Mouse (Mus musculus): ENCODE results near the gene Pon3. TPM values are rescaled to one million over a fixed set of nuclear protein-coding genes. Genes with fewer than 3 reads are reported as not detected.

Gene Pon3
- 104 TPM for polyA plus RNA-seq (2014; fragmentation: Illumina TruSeq; extraction: RNeasy Lipid Tissue Mini Kit (QIAGEN cat#74804); ENCODE audit: low replicate concordance)

GRCm38 (mm10) chr6:5255722-5256451 is at the start of gene Pon3:
TSS of gene Pon3 (minus strand) at chr6:5256286.

GRCm38 (mm10) chr6:5298092-5298554 is 42.0 kb upstream of the Pon3 start, which contains the start of gene Pon2:
TSS of gene Pon2 (minus strand) at chr6:5298455.

GRCm38 (mm10) chr6:5193693-5194092 is 62.4 kb downstream of the Pon3 start, which contains the start of gene Pon1:
TSS of gene Pon1 (minus strand) at chr6:5193946.

Other genes starting within 250 kb of the Pon3 start
- gene Pon1, start 62.3 kb downstream of the Pon3 start, polyA plus RNA-seq (2014; fragmentation: Illumina TruSeq; extraction: RNeasy Lipid Tissue Mini Kit (QIAGEN cat#74804); ENCODE audit: low replicate concordance) = 0.37 TPM
- 201 TPM for gene Pon2, start 42.2 kb upstream of the Pon3 start, polyA plus RNA-seq (2014; fragmentation: Illumina TruSeq; extraction: RNeasy Lipid Tissue Mini Kit (QIAGEN cat#74804); ENCODE audit: low replicate concordance)
- 1.1 TPM for gene Asb4, start 127.1 kb upstream of the Pon3 start, polyA plus RNA-seq (2014; fragmentation: Illumina TruSeq; extraction: RNeasy Lipid Tissue Mini Kit (QIAGEN cat#74804); ENCODE audit: low replicate concordance)
- gene Pdk4, start 240.0 kb upstream of the Pon3 start, polyA plus RNA-seq (2014; fragmentation: Illumina TruSeq; extraction: RNeasy Lipid Tissue Mini Kit (QIAGEN cat#74804); ENCODE audit: low replicate concordance) = 83.8 TPM